Mouse (Mus musculus): Measurements from ENCODE around the gene Piga.

DNA sequence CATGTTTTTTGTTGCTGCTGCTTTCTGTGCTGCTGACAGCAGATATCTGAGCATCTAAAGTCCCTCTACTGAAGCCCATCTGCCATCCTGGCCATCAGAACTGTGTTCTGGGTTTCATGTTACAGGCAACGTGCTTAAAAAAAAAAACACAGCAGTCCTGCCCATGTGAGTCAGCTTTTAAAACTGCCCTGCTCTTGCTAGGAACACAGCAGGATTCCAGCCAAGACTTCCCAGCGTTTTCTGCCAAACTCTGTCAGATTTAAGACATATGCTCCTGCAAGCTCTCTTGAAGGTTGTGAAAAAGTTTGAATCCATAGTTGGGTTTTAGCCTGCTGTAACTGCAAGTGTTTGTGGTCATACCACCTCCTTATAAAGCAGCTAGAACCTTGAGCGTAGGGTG lies 46.5 kb upstream of the Piga start, which contains the start of gene Vegfd:
- TF ChIP-seq CTCF (IDR thresholded peaks at IDR 0.05; ENCODE audit: low read depth) (no peak), EP300 (IDR thresholded peaks at IDR 0.05; ENCODE audit: low read depth) (no peak)

Data from liver, postnatal 0 days (tissue).